8 mouse cellular contexts compared by ENCODE assay signal in the genomic region with DNA sequence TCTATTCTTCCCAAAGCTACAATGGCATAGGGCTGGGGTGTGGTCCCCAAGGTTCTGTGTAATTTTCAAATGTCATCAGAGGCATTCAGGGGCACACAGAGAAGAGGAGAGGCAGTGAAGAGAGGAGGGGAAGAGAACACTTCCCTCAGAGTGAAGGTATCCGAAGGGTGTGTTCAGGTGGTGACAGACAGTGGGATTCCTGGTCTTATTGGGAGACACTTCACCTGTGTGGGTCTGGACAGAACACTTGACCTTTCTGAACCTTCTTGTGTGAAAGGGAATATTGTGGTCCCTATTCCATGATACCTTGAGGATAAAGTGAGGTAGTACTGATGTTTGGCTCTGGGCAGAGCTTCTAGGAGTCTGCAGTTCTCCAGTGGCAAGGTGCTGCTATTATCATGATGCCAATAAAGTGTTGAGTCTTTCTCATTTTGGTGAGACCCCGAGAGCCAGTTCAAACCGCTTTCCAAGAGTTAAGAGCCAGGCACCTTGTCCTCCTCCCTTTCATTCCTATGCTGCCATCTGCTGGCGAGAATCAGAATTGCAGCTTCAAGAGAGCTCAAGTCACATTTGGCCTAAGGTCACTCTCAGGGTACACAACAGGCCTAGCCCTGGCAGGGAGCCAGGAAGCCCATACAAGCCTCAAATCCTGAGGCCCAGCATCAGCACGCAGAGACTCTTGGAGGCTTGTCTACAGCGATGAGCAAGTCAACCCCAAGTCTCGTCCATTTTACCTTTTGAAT. TPM values are rescaled to one million over a fixed set of nuclear protein-coding genes. Genes with fewer than 3 reads are reported as not detected.
A peak's percentile ranks its signal among the peaks of the same experiment; 100 is the strongest.
DNase-seq lines count a peak whose midpoint lies in the region; ATAC-seq and TF ChIP-seq lines count a peak whose summit lies in the region.

No protein-coding gene starts in this region.

- H3K4me3 ChIP-seq in heart, embryonic 14.5 days (ENCODE audit: control insufficient read depth in 1 of 2, insufficient read depth in 1 of 2, low read depth in 1 of 2, low read length in 2 of 2), result no peak overlapping the region
- no peak overlapping the region for H3K4me3 ChIP-seq in liver, embryonic 14.5 days (ENCODE audit: insufficient read depth in 1 of 2, low read depth in 2 of 2, low read length in 2 of 2)
- H3K4me3 ChIP-seq in neural tube, embryonic 14.5 days (ENCODE audit: low read depth, low read length), result no peak overlapping the region
- H3K4me3 ChIP-seq in testis, adult 2 months (ENCODE audit: control insufficient read depth, low read depth, low read length), result no peak overlapping the region

- H3K27ac ChIP-seq in heart, embryonic 14.5 days (replicated peaks in 1 of 2; ENCODE audit: control insufficient read depth in 1 of 2, insufficient read depth in 1 of 2, low read depth in 2 of 2, low read length in 2 of 2), result no peak overlapping the region
- no peak overlapping the region for H3K27ac ChIP-seq in liver, embryonic 14.5 days
- H3K27ac ChIP-seq in neural tube, embryonic 14.5 days (ENCODE audit: low read depth, low read length), result no peak overlapping the region
- H3K27ac ChIP-seq in testis, adult 2 months (ENCODE audit: control insufficient read depth, insufficient read depth, low read depth, low read length), result no peak overlapping the region

- TF ChIP-seq POLR2A in brain, embryonic 14.5 days (IDR thresholded peaks at IDR 0.05; ENCODE audit: borderline replicate concordance, extremely low read depth, insufficient read depth, insufficient read length, poor library complexity, severe bottlenecking), result no peak
- no peak for TF ChIP-seq POLR2A in testis, adult 2 months (IDR thresholded peaks at IDR 0.05; ENCODE audit: control insufficient read depth, low read depth, low read length)

- H3K36me3 ChIP-seq in heart, embryonic 14.5 days (ENCODE audit: control insufficient read depth, insufficient read depth, low read length), result no peaks in the 10 kb centered on the region
- no peaks in the 10 kb centered on the region for H3K36me3 ChIP-seq in liver, embryonic 14.5 days (replicated peaks; ENCODE audit: control insufficient read depth, insufficient read depth, low read depth)
- no peaks in the 10 kb centered on the region for H3K36me3 ChIP-seq in neural tube, embryonic 14.5 days (ENCODE audit: control insufficient read depth, insufficient read depth, low read length)
- H3K36me3 ChIP-seq in testis, adult 2 months (ENCODE audit: control insufficient read depth, insufficient read depth, low read length), result no peaks in the 10 kb centered on the region

- peaks cover 6 to 11% of the 10 kb centered on the region in 2 experiments for H3K4me1 ChIP-seq in heart, embryonic 14.5 days (ENCODE audit: control insufficient read depth in 2 of 2, insufficient read depth in 2 of 2, low read length in 2 of 2)
- H3K4me1 ChIP-seq in liver, embryonic 14.5 days (replicated peaks; ENCODE audit: control insufficient read depth in 2 of 2, insufficient read depth in 2 of 2, low read length in 1 of 2), result no peaks in the 10 kb centered on the region; a peak in 1 of 4 replicates
- H3K4me1 ChIP-seq in neural tube, embryonic 14.5 days (ENCODE audit: control insufficient read depth, insufficient read depth, low read length), result no peaks in the 10 kb centered on the region
- no peaks in the 10 kb centered on the region for H3K4me1 ChIP-seq in testis, adult 2 months (ENCODE audit: control insufficient read depth, insufficient read depth, low read length)

- peak; percentile 94 for TF ChIP-seq CTCF in brain, embryonic 14.5 days (IDR thresholded peaks at IDR 0.05; ENCODE audit: borderline replicate concordance, extremely low read depth, insufficient read depth, insufficient read length)
- peak; percentile 95 for TF ChIP-seq CTCF in liver, embryonic 14.5 days (IDR thresholded peaks at IDR 0.05; ENCODE audit: low read depth)
- TF ChIP-seq CTCF in testis, adult 2 months (IDR thresholded peaks at IDR 0.05; ENCODE audit: control insufficient read depth, insufficient read depth, insufficient replicate concordance, low read depth, low read length), result peak; percentile 81; the same call in 1 of the 2 replicates

- WGBS in heart, embryonic 14.5 days, result 22% methylated on average over 7 of the region's 7 CpGs
- 20% methylated on average over 7 of the region's 7 CpGs for WGBS in liver, embryonic 14.5 days (ENCODE audit: insufficient replicate concordance)
- 16% methylated on average over 7 of the region's 7 CpGs for WGBS in neural tube, embryonic 14.5 days

- DNase-seq in CD4-positive helper T cell, adult 2 months (ENCODE audit: low read depth, low spot score), result peak; percentile 62
- peak; percentile 91 for DNase-seq in brain, embryonic 14.5 days (ENCODE audit: low read depth)
- DNase-seq in fibroblast of lung, adult 2 months (ENCODE audit: low read depth), result peak; percentile 59
- peak; percentile 92 for DNase-seq in kidney, postnatal 10 days
- peak; percentile 46 to 62 (median 50) for DNase-seq in liver, embryonic 14.5 days (ENCODE audit: low read depth in 3 of 3, low spot score in 3 of 3)

- no peak overlapping the region for H3K9ac ChIP-seq in heart, embryonic 14.5 days (ENCODE audit: low read length)
- no peak overlapping the region for H3K9ac ChIP-seq in liver, embryonic 14.5 days (replicated peaks)
- H3K9ac ChIP-seq in neural tube, embryonic 14.5 days (replicated peaks; ENCODE audit: low read depth, low read length), result no peak overlapping the region

- H3K4me2 ChIP-seq in heart, embryonic 14.5 days (ENCODE audit: low read length), result no peak overlapping the region
- no peak overlapping the region for H3K4me2 ChIP-seq in liver, embryonic 14.5 days (ENCODE audit: low read depth)
- H3K4me2 ChIP-seq in neural tube, embryonic 14.5 days (ENCODE audit: low read depth, low read length), result no peak overlapping the region

- H3K9me3 ChIP-seq in heart, embryonic 14.5 days (ENCODE audit: control insufficient read depth, low read length), result no peaks in the 10 kb centered on the region
- H3K9me3 ChIP-seq in liver, embryonic 14.5 days (ENCODE audit: control insufficient read depth, low read length), result no peaks in the 10 kb centered on the region
- no peaks in the 10 kb centered on the region for H3K9me3 ChIP-seq in neural tube, embryonic 14.5 days (ENCODE audit: control insufficient read depth, low read length)

- ATAC-seq in heart, embryonic 14.5 days (ENCODE audit: insufficient number of reproducible peaks, insufficient read depth, low FRiP score, low read depth), result 0 out of 2 replicates have a peak, but pooled peaks have one; percentile 6
- ATAC-seq in liver, embryonic 14.5 days (ENCODE audit: insufficient read depth), result 0 out of 2 replicates have a peak, but pooled peaks have one; percentile 21
- peak; percentile 49 for ATAC-seq in neural tube, embryonic 14.5 days (ENCODE audit: low read depth)

- H3K27me3 ChIP-seq in heart, embryonic 14.5 days (ENCODE audit: control insufficient read depth, insufficient read depth, low read length), result no peaks in the 10 kb centered on the region
- no peaks in the 10 kb centered on the region for H3K27me3 ChIP-seq in liver, embryonic 14.5 days (ENCODE audit: control insufficient read depth, insufficient read depth, low read length)
- no peaks in the 10 kb centered on the region for H3K27me3 ChIP-seq in neural tube, embryonic 14.5 days (ENCODE audit: control insufficient read depth, insufficient read depth, low read length)
- H3K27me3 ChIP-seq in testis, adult 2 months (ENCODE audit: control insufficient read depth, insufficient read depth, low read length), result no peaks in the 10 kb centered on the region

- TF ChIP-seq EP300 in liver, embryonic 14.5 days (IDR thresholded peaks at IDR 0.05; ENCODE audit: low read depth), result no peak

RNA-seq across cellular contexts. Expression of a gene that starts 28.6 kb away (rescaled TPM):
- polyA plus RNA-seq in brain, embryonic 14.5 days (2012; rRNA removed), result 0.57 and 0.72 TPM in 2 replicates
- 0.32 and 0.36 TPM in 2 replicates for polyA plus RNA-seq in heart, embryonic 14.5 days (2014; fragmentation: Nextera tagmentation; extraction: Ambion mirVana)
- 0.03 and 0.06 TPM in 2 replicates for polyA plus RNA-seq in liver, embryonic 14.5 days (2012; rRNA removed)
- polyA plus RNA-seq in liver, embryonic 14.5 days (2014; fragmentation: Nextera tagmentation; extraction: Ambion mirVana), result not detected in 2 replicates
- polyA plus RNA-seq in neural tube, embryonic 14.5 days (2014; fragmentation: Nextera tagmentation; extraction: Ambion mirVana), result 0.07 and 0.13 TPM in 2 replicates
- 1.3 and 2.4 TPM in 2 replicates for polyA plus RNA-seq in testis, adult 2 months (2012; rRNA removed)

RNA-seq across cellular contexts. Expression of a gene that starts 32.1 kb away (rescaled TPM):
- polyA plus RNA-seq in brain, embryonic 14.5 days (2012; rRNA removed), result 0.07 TPM in 1 of 2 replicates, not detected in the other
- polyA plus RNA-seq in heart, embryonic 14.5 days (2014; fragmentation: Nextera tagmentation; extraction: Ambion mirVana), result not detected in 2 replicates
- polyA plus RNA-seq in liver, embryonic 14.5 days (2012; rRNA removed), result 0.02 and 0.10 TPM in 2 replicates
- polyA plus RNA-seq in liver, embryonic 14.5 days (2014; fragmentation: Nextera tagmentation; extraction: Ambion mirVana), result not detected in 2 replicates
- not detected in 2 replicates for polyA plus RNA-seq in neural tube, embryonic 14.5 days (2014; fragmentation: Nextera tagmentation; extraction: Ambion mirVana)
- polyA plus RNA-seq in testis, adult 2 months (2012; rRNA removed), result 60.7 and 64.7 TPM in 2 replicates

Comparison
In these comparisons a context has a peak if more than half of its experiments do, and no peak if none do; other contexts are left out.
1. RNA of a gene that starts 32.1 kb away (polyA plus RNA-seq): 60.7 to 64.7 TPM in testis, adult 2 months; not detected in heart, embryonic 14.5 days, 0.07 TPM in brain, embryonic 14.5 days, 0.02 to 0.10 TPM in liver, embryonic 14.5 days and not detected in neural tube, embryonic 14.5 days; every median in the first group is over 10 times any median in the second.
2. Peak in every context shown above with its lines, with median percentiles within 50 percentile points of each other: DNase-seq, CTCF ChIP-seq and ATAC-seq.